Mouse (Mus musculus): ENCODE results near the gene Insl6.

The Insl6 gene

DNA sequence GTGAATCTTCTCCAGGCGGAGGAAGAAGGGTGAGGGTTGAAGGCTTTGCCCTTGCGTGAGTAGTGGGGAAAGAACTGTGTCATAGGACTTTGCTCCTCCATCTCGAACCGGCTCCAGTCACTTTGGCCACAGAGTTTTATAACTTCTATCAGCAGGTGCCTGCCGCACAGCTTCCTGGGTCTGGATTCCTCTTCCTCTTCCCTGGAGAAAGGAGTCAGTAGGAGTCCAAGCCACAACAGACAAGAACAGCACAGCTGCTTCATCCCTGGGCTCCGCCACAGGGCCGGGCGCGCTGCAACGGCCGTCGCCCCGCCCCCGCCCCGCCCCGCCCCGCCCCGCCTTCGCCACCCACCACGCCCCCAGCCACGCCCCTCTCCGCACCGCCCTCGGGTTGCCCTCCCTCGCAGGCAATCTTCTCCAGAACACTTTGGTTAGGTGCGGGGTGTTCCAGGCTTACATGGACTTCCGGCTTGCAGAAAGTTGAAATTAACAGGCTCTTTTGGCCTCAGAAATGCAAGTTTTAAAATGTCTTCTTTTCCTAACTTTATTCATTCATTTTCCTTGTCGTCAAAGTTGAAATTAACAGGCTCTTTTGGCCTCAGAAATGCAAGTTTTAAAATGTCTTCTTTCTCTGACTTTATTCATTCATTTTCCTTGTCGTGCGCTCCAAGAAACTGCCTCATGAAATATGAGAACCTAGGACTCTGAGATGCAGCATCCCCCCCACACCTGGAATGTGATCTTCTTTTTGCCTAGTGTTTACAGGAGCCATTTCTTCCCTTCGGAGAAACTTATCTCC is at the start of gene Insl6:
Gene Insl6, minus strand, starts transcription at position 304 of the 799 bp plus-strand sequence.
- DNase-seq (ENCODE audit: inconsistent ontology term) = peak; percentile 74

- no peak for DNase-seq (ENCODE audit: inconsistent ontology term)
Measured at GRCm38 (mm10) chr19:29374947-29375346, 49.8 kb upstream of the Insl6 start.

- DNase-seq (ENCODE audit: inconsistent ontology term) = no peak
Measured at GRCm38 (mm10) chr19:29373438-29373837, 48.3 kb upstream of the Insl6 start.

GRCm38 (mm10) chr19:29372621-29373020 is 47.5 kb upstream of the Insl6 start:
- no peak for DNase-seq (ENCODE audit: inconsistent ontology term)

DNA sequence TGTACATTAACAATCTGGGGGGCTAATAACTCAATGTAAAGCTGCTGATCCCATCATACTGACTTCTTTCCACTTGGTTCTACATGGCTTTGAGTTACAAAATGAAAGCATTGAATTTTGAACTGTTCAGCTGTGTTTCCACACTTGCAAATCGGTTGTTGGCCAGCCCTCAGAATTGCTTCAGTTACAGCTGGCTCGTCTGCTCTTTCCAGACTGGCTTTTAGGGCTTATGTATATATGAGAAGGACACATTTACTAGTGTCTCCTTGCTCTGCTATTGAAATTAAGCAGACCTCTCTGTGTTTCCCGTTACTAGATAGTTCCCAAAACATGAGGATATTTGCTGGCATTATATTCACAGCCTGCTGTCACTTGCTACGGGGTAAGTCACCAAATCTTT is 47.0 kb upstream of the Insl6 start:
- DNase-seq (ENCODE audit: inconsistent ontology term) = no peak

GRCm38 (mm10) chr19:29371284-29372081 is 46.3 kb upstream of the Insl6 start:
- DNase-seq (ENCODE audit: inconsistent ontology term) = peak; percentile 27

GRCm38 (mm10) chr19:29370545-29371283 is 45.6 kb upstream of the Insl6 start:
- DNase-seq (ENCODE audit: inconsistent ontology term) = no peak

GRCm38 (mm10) chr19:29370112-29370511 is 45.0 kb upstream of the Insl6 start:
- DNase-seq (ENCODE audit: inconsistent ontology term) = no peak

DNA sequence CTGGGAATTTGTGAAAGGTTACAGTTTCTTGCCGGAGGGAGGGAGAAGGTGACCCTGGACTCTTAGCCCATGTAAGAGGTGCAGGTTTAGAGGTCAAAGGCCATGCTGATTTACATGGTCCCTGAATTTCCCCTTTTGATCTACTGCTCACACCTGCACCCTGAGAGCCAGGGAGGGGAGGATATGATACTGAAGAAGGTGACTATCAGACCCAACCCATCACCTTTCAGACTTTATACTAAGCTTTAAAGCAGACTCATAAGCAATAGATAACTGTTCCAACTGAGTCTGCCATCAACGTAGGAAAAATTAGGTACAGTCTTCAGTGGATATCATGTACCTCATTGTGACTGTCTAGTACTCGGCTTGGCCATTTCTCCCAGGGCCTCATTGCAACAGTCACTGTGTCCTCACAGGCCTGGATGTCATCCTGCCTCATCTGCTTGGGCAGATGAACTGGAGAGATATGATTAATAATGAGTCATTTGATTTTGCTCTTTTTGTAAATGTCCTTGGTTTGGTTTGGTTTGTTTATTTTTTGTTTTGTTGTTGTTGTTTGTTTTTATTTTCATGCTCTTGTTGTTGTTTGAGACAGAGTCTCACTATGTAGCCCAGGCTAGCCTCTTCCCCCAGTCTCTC is 43.6 kb upstream of the Insl6 start:
- no peak for DNase-seq (ENCODE audit: inconsistent ontology term)

DNA sequence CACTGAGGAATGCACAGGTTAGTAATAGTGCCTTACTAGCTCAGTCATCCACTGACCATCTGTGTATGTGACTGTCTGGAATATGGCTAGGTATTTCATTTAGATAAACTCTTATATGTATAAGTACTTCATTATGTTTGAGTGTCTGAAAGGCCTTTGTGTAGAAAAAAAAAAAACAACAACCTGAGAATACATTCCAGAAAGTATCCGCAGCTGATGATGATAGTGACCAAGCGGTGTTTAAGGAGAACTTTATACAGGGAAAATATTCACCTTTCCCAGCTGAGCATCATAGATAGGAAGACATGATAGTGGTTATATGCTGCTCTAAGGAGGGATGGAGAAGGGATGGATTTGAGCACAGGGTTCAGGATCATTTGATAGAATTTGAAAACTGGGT is 42.9 kb upstream of the Insl6 start:
- DNase-seq (ENCODE audit: inconsistent ontology term) = no peak

- DNase-seq (ENCODE audit: inconsistent ontology term) = peak; percentile 82
Measured at GRCm38 (mm10) chr19:29366969-29367622, 41.9 kb upstream of the Insl6 start, which contains the start of the genes Plgrkt and Cd274. TSS of gene Plgrkt (minus strand) at chr19:29367390. TSS of gene Cd274 (plus strand) at chr19:29367455.

DNA sequence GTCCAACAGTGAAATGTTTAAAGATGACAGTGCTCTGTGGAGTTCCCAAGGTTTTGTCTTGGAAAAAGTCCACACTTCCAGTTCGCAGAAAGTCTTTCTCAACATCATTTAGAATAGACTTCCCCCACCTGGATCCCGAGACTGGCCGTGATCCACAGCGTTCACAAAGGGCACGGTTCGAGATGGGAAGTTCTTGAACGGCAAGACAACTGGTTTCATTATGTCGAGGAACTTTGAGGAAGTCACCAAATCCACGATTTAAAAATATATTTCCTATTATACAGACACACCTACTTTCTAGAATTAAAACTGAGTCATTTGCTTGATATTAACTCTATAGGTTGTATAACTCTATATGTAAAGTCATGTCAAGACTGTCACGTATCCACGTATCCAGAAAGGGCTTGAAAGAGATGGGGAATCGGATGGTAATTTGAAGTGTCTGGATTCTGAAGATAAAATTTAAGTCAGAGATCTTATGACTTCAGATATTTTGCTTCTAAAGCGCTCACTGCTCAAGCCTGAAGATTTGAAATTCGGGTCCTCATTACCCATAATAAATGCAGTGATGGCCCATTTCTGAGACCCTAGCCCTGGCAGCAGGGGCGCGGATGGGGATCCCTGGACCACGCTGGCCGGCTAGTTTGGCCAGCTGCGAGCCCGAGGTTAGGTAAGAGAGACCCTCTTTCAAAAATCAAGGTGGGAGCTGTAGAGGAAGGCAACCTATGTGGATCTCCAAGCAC is 41.2 kb upstream of the Insl6 start:
- no peak for DNase-seq (ENCODE audit: inconsistent ontology term)

DNA sequence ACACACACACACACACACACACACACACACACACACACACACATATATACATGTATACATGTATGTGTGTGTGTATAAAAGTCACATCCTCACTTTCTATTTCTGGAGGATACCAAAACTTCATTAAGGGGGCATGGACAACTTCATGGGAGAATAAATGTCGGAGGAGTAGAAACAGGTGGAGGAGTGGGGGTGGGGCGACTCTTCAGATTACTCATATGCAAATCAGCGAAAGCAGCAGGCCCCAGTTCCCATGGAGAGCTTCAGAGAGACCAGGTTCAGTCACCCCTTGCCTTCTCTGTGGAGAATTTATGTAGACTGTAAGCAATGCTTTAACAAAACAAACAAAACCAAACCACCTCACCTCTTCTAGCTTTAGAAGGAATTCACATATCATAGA is 39.9 kb upstream of the Insl6 start:
- DNase-seq (ENCODE audit: inconsistent ontology term) = no peak

DNA sequence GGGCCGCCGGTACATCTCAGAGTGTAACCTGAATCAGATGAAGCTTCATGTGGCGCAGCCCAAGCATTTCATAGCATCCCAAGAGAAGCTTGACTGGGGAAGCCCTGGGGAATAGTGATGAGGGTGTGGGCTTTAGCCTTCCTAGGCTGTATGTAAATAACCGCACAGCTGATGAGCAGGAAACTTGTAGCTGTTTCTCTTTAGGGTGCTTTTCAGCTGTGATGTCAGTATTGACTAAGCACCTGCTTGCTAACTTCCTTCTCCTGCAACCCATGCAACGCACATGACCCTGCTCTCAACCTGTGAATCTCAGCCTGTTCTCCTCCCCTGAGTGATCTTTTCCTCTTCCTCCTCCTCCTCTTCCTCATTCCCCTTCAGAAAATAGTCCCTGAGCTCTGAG is 38.9 kb upstream of the Insl6 start:
- DNase-seq (ENCODE audit: inconsistent ontology term) = no peak

- no peak for DNase-seq (ENCODE audit: inconsistent ontology term)
Measured at GRCm38 (mm10) chr19:29363557-29363956, 38.4 kb upstream of the Insl6 start.

DNA sequence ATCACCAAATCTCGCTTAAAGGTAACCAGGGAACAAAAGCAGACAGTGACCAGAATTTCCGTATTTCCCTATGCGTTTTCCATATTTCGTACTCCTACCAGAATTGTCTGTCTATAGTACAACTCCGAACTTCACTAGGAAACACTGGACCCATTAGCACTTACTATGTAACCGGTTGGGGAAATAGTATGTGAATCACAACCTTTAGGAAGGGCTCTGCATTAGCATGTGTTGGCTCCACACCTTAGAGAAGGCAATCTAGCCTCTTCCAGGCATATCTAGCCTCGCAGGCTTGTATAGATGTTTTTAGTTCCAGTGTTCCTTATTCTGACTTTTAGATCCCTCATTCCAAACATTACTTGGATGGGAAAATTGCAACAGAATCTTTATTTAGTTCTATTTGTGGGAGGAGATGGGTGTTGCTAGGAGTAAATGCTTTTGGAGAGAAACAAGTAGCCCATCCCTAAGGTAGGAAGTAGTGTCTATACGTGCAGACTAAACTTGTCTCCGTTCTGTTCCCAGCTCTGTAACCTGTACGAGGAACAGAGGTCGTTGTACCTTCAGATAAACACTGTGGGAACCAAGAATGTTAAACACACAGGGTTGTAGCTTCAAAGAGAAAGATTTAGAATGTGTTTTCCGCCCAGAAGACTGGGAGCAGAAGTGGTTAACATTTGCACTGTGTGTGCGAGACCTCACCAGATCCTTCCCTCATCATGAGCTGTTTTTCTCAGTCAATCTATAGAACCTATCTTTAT is 37.2 kb upstream of the Insl6 start:
- no peak for DNase-seq (ENCODE audit: inconsistent ontology term)

- DNase-seq (ENCODE audit: inconsistent ontology term) = peak; percentile 94
Measured at GRCm38 (mm10) chr19:29361468-29362130, 36.4 kb upstream of the Insl6 start.

DNA sequence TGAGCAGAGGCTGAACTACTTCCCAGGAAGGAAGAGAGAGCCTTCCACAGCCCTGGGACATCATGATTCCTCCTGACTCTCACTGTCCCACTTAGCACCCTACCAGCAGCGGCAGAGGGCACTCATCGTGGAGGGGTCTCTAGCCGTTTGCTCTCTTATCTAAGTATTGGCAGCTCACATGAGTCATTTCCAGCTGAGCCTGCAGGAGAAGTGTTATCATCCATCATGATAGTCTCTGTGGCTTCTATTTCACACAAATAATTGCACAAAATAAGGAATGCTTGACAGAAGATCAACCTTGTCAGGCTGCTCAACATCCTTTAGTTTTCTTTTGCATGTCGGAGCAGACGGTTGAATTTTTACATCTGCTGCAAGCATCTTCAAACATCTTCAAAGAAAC is 35.1 kb upstream of the Insl6 start:
- no peak for DNase-seq (ENCODE audit: inconsistent ontology term)

- DNase-seq (ENCODE audit: inconsistent ontology term) = no peak
Measured at GRCm38 (mm10) chr19:29356281-29356680, 31.1 kb upstream of the Insl6 start.

All from Muller cell, postnatal 12 days (primary cell).